Mouse (Mus musculus) embryonic stem cell, embryonic (primary cell): ENCODE results near the gene Nr2c1.

Experiments used
- CTCF ChIA-PET, 4 experiments: fragments of 300-600 bp in 2 of 4; fragments of 350-600 bp in 2 of 4; sonication (Branson Sonifier 250); formaldehyde crosslinking; loops; one replicate each; lab custom pipeline; 2022; ENCODE audit warnings: inconsistent platforms in 2 of 4; lab: Charles Lee
- POLR2A ChIA-PET, 4 experiments: fragments of 300-600 bp in 2 of 4; fragments of 350-600 bp in 2 of 4; sonication (Branson Sonifier 250); formaldehyde crosslinking; loops; one replicate each; lab custom pipeline; 2022; ENCODE audit warnings: antibody characterized with exemption in 4 of 4, inconsistent platforms in 1 of 4; lab: Charles Lee

The Nr2c1 gene

GRCm38 (mm10) chr10:94147756-94148531 is at the start of gene Nr2c1:
Gene Nr2c1, plus strand, starts transcription at chr10:94148023.
- ChIA-PET POLR2A (interaction anchor here in 3 of 4 experiments (0.6 to 1.5 kb wide), 9 partner anchors 10 to 328 kb away, joined by 3 to 6 read pairs (median 4); no protein-coding TSS in a partner anchor), CTCF (interaction anchor here (0.5 to 1.5 kb wide), 9 partner anchors 12 to 1417 kb away, joined by 3 to 5 read pairs (median 4); partner anchors contain the start of gene Ndufa12 (in 1 of the 4))

GRCm38 (mm10) chr10:94098100-94098499 is 49.7 kb upstream of the Nr2c1 start:
- POLR2A ChIA-PET, result interaction anchor here in 1 of 4 experiments (0.9 to 4.3 kb wide), 2 partner anchors 11 to 63 kb away, joined by 3 to 18 read pairs; partner anchors contain the start of genes Fgd6 and Vezt
- CTCF ChIA-PET, result interaction anchor here in 1 of 4 experiments (1.1 kb wide), 1 partner anchor 62 kb away, joined by 4 read pairs; the partner anchor contains the start of genes Fgd6 and Vezt

GRCm38 (mm10) chr10:94105498-94105897 is 42.3 kb upstream of the Nr2c1 start:
- CTCF ChIA-PET, result interaction anchor here in 1 of 4 experiments (0.6 kb wide), 1 partner anchor 10 kb away, joined by 3 read pairs; no protein-coding TSS in a partner anchor
- POLR2A ChIA-PET, result interaction anchor here in 1 of 4 experiments (0.8 kb wide), 1 partner anchor 9 kb away, joined by 3 read pairs; no protein-coding TSS in a partner anchor

DNA sequence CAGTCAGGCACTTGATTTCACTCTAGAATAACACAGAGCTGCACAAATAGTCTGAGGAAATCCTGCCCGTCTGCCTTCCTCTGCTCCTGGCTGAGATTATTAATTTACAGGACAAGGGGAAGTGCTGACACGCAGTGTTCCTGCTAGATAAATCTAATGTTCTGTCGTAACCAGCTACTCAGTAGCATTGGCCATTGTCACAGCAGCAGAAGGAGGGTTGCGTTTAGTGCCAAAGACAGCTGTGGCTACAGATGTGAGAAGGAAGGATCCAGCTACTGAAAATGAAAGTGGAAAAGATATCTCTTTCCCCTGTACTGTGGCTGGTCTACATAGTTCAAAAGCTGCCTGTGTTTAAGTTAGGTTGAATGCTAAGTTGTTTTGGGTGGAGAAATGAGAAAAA is 40.7 kb upstream of the Nr2c1 start:
- ChIA-PET POLR2A (interaction anchor here in 1 of 4 experiments (0.6 to 0.8 kb wide), 2 partner anchors 73 to 382 kb away, joined by 4 read pairs; no protein-coding TSS in a partner anchor), CTCF (no interaction called here)

- ChIA-PET POLR2A (interaction anchor here in 1 of 4 experiments (0.8 kb wide), 1 partner anchor 74 kb away, joined by 4 read pairs; no protein-coding TSS in a partner anchor), CTCF (no interaction called here)
These were observed 40.2 kb upstream of the Nr2c1 start for GRCm38 (mm10) chr10:94107607-94108006.

DNA sequence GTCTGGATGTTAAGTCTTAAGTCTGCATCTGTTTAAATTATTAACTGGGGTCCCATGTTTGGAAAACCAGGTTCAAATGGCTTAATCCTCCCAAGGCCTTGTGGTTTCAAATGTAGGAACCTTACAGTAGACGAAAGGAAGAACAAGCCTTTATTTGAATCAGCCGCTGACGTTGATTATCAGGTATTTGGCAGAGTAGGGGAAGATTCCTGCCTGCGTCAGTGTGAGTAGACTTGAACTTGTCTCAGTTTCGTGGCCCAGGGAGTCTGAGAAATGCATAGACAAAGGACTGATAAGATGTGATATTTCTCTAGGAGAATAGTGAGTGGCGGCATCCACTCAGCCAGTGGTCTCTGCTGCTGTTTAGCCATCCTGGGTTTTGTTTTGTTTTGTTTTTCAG is 39.0 kb upstream of the Nr2c1 start:
- ChIA-PET POLR2A (interaction anchor here in 1 of 4 experiments (1.1 kb wide), 1 partner anchor 88 kb away, joined by 3 read pairs; no protein-coding TSS in a partner anchor), CTCF (no interaction called here)

- POLR2A ChIA-PET, result no interaction called here
- CTCF ChIA-PET, result no interaction called here
These were observed 36.7 kb upstream of the Nr2c1 start for GRCm38 (mm10) chr10:94110834-94111754.

DNA sequence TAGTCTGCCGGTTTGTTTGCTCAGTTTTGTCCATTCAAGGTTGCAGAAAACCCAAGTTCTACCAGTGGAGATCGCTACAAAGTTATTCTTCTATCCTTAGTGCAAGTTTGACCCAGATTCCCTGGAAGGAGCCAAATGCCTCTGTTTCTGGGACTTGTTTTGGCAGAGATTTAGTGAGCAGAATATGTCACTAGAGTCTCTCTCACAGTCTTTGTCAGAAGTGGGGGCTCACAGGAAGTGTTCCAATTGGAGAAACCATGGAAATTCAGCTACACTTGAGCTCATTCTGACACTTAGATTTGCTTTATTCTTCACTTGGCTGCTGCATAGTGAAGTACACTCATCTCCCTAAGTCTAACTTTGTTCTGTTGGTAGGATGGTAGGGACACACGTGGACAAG is 35.6 kb upstream of the Nr2c1 start:
- ChIA-PET CTCF (interaction anchor here in 2 of 4 experiments (0.6 to 0.9 kb wide), 2 partner anchors 49 to 101 kb away, joined by 3 read pairs; no protein-coding TSS in a partner anchor), POLR2A (interaction anchor here in 1 of 4 experiments (0.6 to 1.2 kb wide), 2 partner anchors 9 to 60 kb away, joined by 3 read pairs; no protein-coding TSS in a partner anchor)

DNA sequence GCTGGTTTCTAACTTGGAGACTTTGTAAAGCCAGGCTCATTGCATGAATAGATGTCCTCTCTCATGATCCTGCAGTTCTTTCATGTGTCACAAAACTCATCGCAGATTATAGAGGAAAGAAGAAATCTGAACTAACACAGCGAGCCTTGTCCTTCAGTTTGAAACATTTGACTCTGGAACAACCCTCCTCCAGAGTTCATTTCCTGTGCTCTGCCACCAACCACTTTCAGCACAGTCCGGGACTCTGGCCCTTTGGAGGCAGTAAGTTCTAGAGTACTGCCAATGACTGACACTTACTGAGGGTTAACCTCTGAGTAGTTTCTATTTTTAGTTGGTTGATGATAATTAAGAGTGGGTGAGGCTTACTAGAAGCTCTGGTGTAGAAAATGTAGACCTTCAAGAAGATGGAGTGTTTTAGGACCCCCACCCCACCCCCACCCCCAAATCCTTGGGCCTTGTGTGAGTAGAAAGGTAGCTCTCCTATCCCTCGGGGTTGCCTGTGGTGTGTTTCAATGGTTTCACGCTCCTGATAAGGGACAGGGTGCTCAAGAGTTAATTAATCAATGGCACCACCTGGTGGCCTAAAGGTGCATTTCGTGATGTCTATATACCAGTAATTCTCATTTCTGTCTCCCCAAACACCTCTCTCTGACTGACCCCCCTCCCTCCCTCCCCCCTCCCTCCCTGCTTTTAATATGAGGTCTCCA is 31.8 kb upstream of the Nr2c1 start:
- POLR2A ChIA-PET, result interaction anchor here in 2 of 4 experiments (0.7 to 2.6 kb wide), 5 partner anchors 24 to 298 kb away, joined by 3 to 8 read pairs (median 3); partner anchors contain the start of genes Fgd6 (in 2 of the 2) and Vezt (in 2 of the 2)
- CTCF ChIA-PET, result interaction anchor here in 3 of 4 experiments (0.6 to 3.5 kb wide), 15 partner anchors 9 to 467 kb away, joined by 3 to 19 read pairs (median 5); partner anchors contain the start of genes Fgd6 (in 3 of the 3) and Vezt (in 2 of the 3)

GRCm38 (mm10) chr10:94116781-94117340 is 31.0 kb upstream of the Nr2c1 start:
- CTCF ChIA-PET, result interaction anchor here (0.6 to 3.5 kb wide), 14 partner anchors 8 to 1472 kb away, joined by 3 to 19 read pairs (median 4); partner anchors contain the start of genes Fgd6 (in 3 of the 4) and Vezt (in 2 of the 4)

GRCm38 (mm10) chr10:94117916-94118315 is 29.9 kb upstream of the Nr2c1 start:
- ChIA-PET POLR2A (interaction anchor here in 1 of 4 experiments (1.0 kb wide), 1 partner anchor 82 kb away, joined by 3 read pairs; the partner anchor contains the start of genes Fgd6 and Vezt), CTCF (interaction anchor here in 2 of 4 experiments (1.0 to 3.5 kb wide), 4 partner anchors 82 to 300 kb away, joined by 3 to 19 read pairs (median 10); partner anchors contain the start of genes Fgd6 (in 2 of the 2) and Vezt (in 2 of the 2))

More at GRCm38 (mm10) chr10:94116781-94117340, 31.0 kb upstream of the Nr2c1 start:
- POLR2A ChIA-PET, result interaction anchor here in 2 of 4 experiments (1.0 to 2.6 kb wide), 4 partner anchors 23 to 81 kb away, joined by 3 to 8 read pairs (median 4); partner anchors contain the start of genes Fgd6 (in 2 of the 2) and Vezt (in 2 of the 2)

DNA sequence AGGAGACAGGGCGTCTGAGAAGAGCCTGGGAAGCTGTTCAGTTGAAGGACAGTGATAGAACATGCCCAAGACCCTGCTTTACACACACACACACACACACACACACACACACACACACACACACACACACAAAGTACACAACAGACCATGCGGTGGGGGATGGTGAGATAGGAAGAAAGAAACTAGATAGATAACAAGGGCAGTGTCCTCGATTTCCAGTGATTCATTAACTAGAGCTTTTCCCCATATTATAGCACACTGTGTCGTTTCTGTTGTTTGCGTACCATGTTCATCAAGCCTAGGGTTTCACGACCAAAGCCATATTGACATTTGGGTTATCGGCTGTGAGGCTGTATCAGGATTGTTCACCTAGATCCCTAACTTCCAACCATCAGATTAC is 28.8 kb upstream of the Nr2c1 start:
- ChIA-PET CTCF (interaction anchor here in 1 of 4 experiments (3.5 kb wide), 1 partner anchor 83 kb away, joined by 16 read pairs; the partner anchor contains the start of genes Fgd6 and Vezt), POLR2A (interaction anchor here in 2 of 4 experiments (0.6 to 1.5 kb wide), 3 partner anchors 83 to 210 kb away, joined by 3 to 6 read pairs (median 3); partner anchors contain the start of genes Fgd6 (in 1 of the 2) and Vezt (in 1 of the 2))

DNA sequence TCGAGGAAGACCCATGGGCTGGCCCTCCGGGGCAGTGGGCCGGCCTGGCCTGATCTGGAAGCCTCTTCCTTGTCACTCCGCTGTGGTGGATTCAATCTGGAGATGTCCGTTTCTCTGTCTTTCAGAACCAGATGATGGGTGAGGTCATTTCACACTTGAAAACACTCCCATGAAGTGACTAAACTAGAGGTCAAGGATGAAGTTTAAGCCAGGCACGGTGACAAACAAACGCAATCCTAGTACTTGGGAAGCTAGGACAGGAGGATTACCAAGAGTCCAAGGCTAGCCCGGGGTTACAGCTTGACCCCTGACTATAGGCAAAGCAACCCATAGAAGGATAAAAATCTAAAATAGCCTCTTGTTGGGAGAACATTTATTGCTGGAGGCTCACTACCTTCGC is 27.1 kb upstream of the Nr2c1 start:
- POLR2A ChIA-PET, result interaction anchor here in 2 of 4 experiments (0.7 to 1.6 kb wide), 3 partner anchors 8 to 85 kb away, joined by 3 to 4 read pairs (median 3); partner anchors contain the start of genes Fgd6 (in 1 of the 2) and Vezt (in 1 of the 2)
- CTCF ChIA-PET, result interaction anchor here in 1 of 4 experiments (0.9 kb wide), 1 partner anchor 84 kb away, joined by 3 read pairs; no protein-coding TSS in a partner anchor

GRCm38 (mm10) chr10:94122595-94122994 is 25.2 kb upstream of the Nr2c1 start:
- CTCF ChIA-PET, result interaction anchor here in 1 of 4 experiments (1.0 kb wide), 1 partner anchor 249 kb away, joined by 3 read pairs; no protein-coding TSS in a partner anchor
- POLR2A ChIA-PET, result no interaction called here

- CTCF ChIA-PET, result interaction anchor here in 3 of 4 experiments (0.7 to 2.0 kb wide), 3 partner anchors 11 to 485 kb away, joined by 3 to 4 read pairs (median 4); no protein-coding TSS in a partner anchor
- POLR2A ChIA-PET, result interaction anchor here in 1 of 4 experiments (1.2 kb wide), 1 partner anchor 87 kb away, joined by 3 read pairs; no protein-coding TSS in a partner anchor
These were observed 24.2 kb upstream of the Nr2c1 start for GRCm38 (mm10) chr10:94123581-94123980.

DNA sequence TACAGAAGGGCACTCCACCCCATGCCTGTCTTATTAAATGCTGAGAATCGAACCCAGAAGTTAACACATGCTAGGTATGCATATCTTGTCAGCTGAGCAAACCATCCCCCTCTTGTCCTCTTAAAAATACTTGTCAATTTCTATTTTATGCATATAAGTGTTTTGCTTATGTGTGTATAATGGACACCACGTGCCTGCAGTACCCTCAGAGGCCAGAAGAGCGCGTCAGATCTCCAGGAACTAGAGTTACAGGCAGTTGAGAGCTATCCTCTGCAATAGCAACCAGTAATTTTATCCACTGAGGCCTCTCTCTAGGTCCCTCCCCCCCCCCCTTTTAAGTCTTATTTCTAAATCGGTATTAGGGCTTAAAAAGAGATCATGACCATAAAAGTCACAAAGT is 23.4 kb upstream of the Nr2c1 start:
- ChIA-PET CTCF (interaction anchor here (0.6 to 2.0 kb wide), 16 partner anchors 8 to 485 kb away, joined by 3 to 5 read pairs (median 3); partner anchors contain the start of genes Nr2c1 (in 2 of the 4) and Vezt (in 1 of the 4)), POLR2A (interaction anchor here in 1 of 4 experiments (0.6 to 1.2 kb wide), 5 partner anchors 18 to 613 kb away, joined by 3 to 4 read pairs (median 4); no protein-coding TSS in a partner anchor)
